Mouse (Mus musculus) kidney, adult 2 months (tissue): ENCODE results near the gene Slc38a4. TPM values are rescaled to one million over a fixed set of nuclear protein-coding genes. Genes with fewer than 3 reads are reported as not detected.

Experiments
- DNase-seq: peaks from one replicate; pipeline ENCODE4 v3.0.0; 2021
- H3K27ac ChIP-seq: fragments of 200-500 bp; 2 replicates; pipeline ENCODE4 v1.5.1; 2012; ENCODE audit warnings: low read depth, low read length, control low read depth, inconsistent platforms; ENCODE audit not compliant: insufficient read depth
- H3K27me3 ChIP-seq: fragments of 200-500 bp; replicated peaks from 2 replicates; pipeline ENCODE4 v1.6.1; 2012; ENCODE audit warnings: mild to moderate bottlenecking, moderate library complexity, low read length, inconsistent platforms; ENCODE audit not compliant: control insufficient read depth, insufficient read depth
- H3K36me3 ChIP-seq: fragments of 200-500 bp; 2 replicates; pipeline ENCODE4 v1.6.1; 2012; ENCODE audit warnings: mild to moderate bottlenecking, moderate library complexity, low read length, inconsistent platforms; ENCODE audit not compliant: control insufficient read depth, insufficient read depth
- H3K4me1 ChIP-seq: fragments of 200-500 bp; 2 replicates; pipeline ENCODE4 v1.6.1; 2011; ENCODE audit warnings: low read length; ENCODE audit not compliant: control insufficient read depth, insufficient read depth
- H3K4me3 ChIP-seq: fragments of 200-500 bp; 2 replicates; pipeline ENCODE4 v1.5.1; 2011; ENCODE audit warnings: mild to moderate bottlenecking, low read depth, low read length, control low read depth; ENCODE audit not compliant: insufficient read depth
- CTCF ChIP-seq: fragments of 200-500 bp; conservative IDR thresholded peaks from 2 replicates; pipeline ENCODE4 v1.5.1; 2011; ENCODE audit warnings: low read depth, mild to moderate bottlenecking, control low read depth, low read length, moderate library complexity, mixed read lengths; ENCODE audit not compliant: insufficient read depth, insufficient read length
- POLR2A ChIP-seq: fragments of 200-500 bp; IDR thresholded peaks from one replicate; pipeline ENCODE4 v1.6.1; 2011; ENCODE audit warnings: low read depth, low read length, control low read depth
- WGBS: fragments of 180-500 bp; shearing (Covaris S2); methylation state at CpG from one replicate; pipeline ENCODE4 v1.1.7; 2018; 5-methylcytosine and 5-hydroxymethylcytosine counted together
- polyA plus RNA-seq: library from polyadenylated mRNA; depleted of rRNA; stranded (reverse); fragments of >200 nt; gene quantifications from 2 replicates; pipeline ENCODE4 v1.2.3, GENCODE M21; 2012

The Slc38a4 gene
- polyA plus RNA-seq, 1 experiment: 2.7 TPM

DNA sequence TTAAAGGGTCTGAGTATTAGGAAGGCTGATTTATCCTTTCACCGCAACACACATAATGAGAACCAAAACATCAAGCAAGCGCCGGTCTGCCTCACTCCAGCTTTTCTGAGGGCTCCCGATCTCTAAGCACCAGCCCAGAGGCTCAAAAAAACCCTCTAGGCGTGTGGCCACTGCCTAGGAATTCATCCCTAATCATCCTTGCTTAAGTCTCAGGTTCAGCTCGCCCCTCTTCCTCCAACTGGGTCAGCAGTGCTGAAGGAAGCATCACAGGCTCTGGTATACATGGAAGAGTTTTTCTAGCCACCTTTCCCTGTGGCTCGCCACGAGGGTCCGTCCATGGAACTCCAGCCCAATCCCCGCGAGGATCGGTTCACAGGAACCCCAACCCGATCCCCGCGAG lies 1.6 kb downstream of the Slc38a4 start:
- no peak for DNase-seq
- no peak for TF ChIP-seq POLR2A
- no peak for TF ChIP-seq CTCF
- H3K27me3 ChIP-seq: no peaks in the 10 kb centered on the region
- WGBS: 57% methylated on average over 15 of the region's 15 CpGs
- H3K4me1 ChIP-seq: no peaks in the 10 kb centered on the region
- no peak overlapping the region for H3K4me3 ChIP-seq
- no peaks in the 10 kb centered on the region for H3K36me3 ChIP-seq
- no peak overlapping the region for H3K27ac ChIP-seq

DNA sequence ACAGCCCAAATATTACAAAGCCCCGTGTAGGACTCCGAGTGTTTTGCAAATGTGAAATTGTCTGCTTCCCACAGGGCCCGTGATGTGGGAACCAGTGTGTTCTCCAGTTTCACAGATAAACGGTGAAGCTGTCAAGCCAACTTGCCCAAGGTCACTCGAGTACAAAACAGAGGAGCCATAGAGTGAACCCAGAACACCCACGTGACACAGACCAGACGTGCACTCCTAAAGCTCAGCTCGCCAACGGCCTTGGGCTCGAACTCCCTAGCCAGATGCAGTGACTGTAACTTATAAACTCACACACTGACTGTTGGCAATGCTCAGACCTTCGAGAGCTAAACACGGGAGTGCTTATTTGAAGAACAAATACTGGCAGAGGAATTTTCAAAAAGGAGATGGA lies 5.3 kb downstream of the Slc38a4 start:
- no peak for DNase-seq
- WGBS: 62% methylated on average over 12 of the region's 12 CpGs
- Histone ChIP-seq H3K4me3 (no peak overlapping the region), H3K36me3 (no peaks in the 10 kb centered on the region), H3K4me1 (no peaks in the 10 kb centered on the region), H3K27me3 (no peaks in the 10 kb centered on the region), H3K27ac (no peak overlapping the region)
- TF ChIP-seq CTCF (no peak), POLR2A (no peak)

DNA sequence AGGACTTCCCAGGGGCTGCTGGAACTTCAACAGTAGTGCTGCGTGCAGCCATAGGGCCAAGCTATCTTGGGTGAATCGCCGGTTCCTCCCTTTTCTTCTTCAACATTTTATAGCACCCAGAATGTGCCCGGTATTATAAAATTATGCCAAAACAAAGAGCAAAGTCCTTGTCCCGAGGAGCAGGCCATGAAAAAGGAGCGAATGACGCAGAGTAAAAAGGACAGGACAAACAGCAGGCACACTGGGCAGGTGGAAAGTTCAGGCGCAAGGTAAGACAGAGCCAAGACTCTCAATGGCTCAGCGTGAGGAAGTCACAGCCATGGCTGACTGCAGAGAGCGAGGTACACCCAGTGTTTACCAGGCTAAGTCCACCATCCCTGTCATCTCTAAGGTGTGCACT lies 5.7 kb downstream of the Slc38a4 start:
- Histone ChIP-seq H3K4me3 (no peak overlapping the region), H3K27ac (no peak overlapping the region)
- WGBS: 63% methylated on average over 10 of the region's 10 CpGs

DNA sequence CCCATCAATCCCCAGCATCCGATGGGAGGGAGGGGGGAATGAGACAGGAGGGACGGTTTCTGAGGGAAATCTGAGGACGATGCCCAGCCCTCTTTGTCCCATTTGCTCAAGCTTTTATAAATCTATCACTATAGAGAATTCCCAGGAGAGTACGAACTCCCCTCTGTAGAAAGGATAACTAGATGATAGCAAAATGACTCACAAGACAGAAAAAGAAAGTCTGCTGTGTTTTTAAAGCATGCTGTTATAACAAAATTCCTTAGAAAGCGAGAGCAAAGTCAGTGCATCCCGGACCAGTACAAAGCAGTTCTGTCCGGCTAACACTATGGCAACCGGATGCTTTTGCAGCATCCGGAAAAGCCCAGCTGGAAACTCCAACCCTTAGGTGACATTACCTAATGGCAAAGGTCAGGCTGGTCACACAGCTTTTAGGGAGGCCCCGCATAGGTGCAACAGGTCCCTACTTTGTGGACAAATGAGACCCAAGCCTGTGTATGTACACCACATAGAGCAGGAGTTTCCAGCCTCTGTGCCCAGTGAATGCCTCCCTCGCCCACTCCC lies 6.4 kb downstream of the Slc38a4 start:
- no peak overlapping the region for H3K4me3 ChIP-seq
- TF ChIP-seq POLR2A (no peak), CTCF (no peak)
- DNase-seq: no peak
- H3K27ac ChIP-seq: no peak overlapping the region
- WGBS: 54% methylated on average over 11 of the region's 11 CpGs
- H3K36me3 ChIP-seq: no peaks in the 10 kb centered on the region
- no peaks in the 10 kb centered on the region for H3K4me1 ChIP-seq
- no peaks in the 10 kb centered on the region for H3K27me3 ChIP-seq

More for the DNA sequence above, 5.7 kb downstream of the Slc38a4 start:
- Histone ChIP-seq H3K36me3 (no peaks in the 10 kb centered on the region), H3K4me1 (no peaks in the 10 kb centered on the region), H3K27me3 (no peaks in the 10 kb centered on the region)
- DNase-seq: no peak
- TF ChIP-seq POLR2A: no peak
- no peak for TF ChIP-seq CTCF

DNA sequence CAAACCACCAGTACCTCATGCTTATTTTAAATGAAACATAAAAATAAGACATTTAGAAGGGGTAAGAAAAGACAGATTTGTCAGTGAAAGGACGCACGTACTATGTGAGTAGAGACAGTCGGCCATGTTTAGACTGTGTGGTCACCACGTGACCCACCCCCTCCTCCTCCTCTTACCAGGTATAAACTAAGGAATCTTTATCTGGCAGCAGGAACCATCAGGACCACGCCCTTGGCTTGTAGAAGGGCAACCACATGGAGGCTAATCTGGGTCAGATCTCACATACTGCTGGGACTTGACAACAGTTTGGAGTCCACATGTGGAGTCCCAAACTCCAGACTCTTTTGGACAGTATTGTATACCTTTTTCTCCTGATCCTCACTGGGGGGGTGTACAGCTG lies 7.5 kb downstream of the Slc38a4 start:
- no peaks in the 10 kb centered on the region for H3K36me3 ChIP-seq
- DNase-seq: no peak
- TF ChIP-seq CTCF: no peak
- TF ChIP-seq POLR2A: no peak
- 89% methylated on average over 5 of the region's 5 CpGs for WGBS
- no peaks in the 10 kb centered on the region for H3K27me3 ChIP-seq
- no peaks in the 10 kb centered on the region for H3K4me1 ChIP-seq
- H3K4me3 ChIP-seq: no peak overlapping the region
- H3K27ac ChIP-seq: no peak overlapping the region

DNA sequence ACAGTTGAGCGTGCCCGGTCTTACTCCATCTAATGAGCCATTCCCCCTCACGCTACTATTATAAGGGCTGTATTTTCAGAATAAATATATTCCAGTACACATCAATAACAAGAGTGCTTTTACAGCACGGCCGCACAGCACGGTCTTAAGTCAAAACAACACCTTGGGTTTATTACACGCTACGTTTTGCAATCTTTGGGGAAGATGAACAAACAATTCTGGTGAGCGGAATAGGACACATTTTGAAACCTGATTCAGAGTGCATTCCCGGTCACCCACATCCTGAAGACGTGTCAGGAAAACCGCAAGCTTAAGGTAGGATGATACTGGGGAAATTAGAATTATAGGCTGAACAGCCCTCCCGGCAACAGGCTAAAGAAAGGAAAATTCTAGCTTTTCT lies 11.8 kb downstream of the Slc38a4 start:
- Histone ChIP-seq H3K36me3 (no peaks in the 10 kb centered on the region), H3K4me1 (no peaks in the 10 kb centered on the region), H3K27me3 (no peaks in the 10 kb centered on the region), H3K4me3 (no peak overlapping the region), H3K27ac (no peak overlapping the region)
- WGBS: 92% methylated on average over 13 of the region's 13 CpGs
- DNase-seq: no peak
- TF ChIP-seq POLR2A (no peak), CTCF (no peak)

DNA sequence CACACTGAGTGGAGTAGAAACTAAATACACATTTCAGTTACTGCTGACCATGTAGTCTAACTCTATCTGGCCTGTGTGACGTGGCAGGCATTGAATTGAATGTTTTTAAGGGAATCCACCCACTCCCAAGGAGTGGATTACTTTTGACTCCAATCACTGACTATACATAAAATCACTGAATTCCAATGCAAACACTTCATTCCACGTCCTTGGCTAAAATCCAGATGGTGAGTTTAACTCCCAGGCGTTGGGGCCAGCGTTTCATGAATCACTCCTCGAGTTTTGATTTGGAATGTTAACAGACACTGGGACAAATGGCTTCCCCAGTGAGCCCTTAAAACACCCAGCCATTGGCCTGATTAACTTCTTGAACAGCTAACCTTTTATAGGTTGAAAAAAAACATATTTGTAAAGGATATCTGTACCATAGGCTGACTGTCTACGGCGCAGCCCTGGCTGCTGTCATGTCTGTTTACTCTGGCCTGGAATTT lies 13.7 kb downstream of the Slc38a4 start:
- H3K4me1 ChIP-seq: no peaks in the 10 kb centered on the region
- 55% methylated on average over 7 of the region's 7 CpGs for WGBS
- DNase-seq: no peak

More for the DNA sequence above, 13.7 kb downstream of the Slc38a4 start:
- H3K4me3 ChIP-seq: no peak overlapping the region
- no peaks in the 10 kb centered on the region for H3K27me3 ChIP-seq
- no peaks in the 10 kb centered on the region for H3K36me3 ChIP-seq
- H3K27ac ChIP-seq: no peak overlapping the region
- TF ChIP-seq POLR2A: no peak
- TF ChIP-seq CTCF: no peak
